Mouse (Mus musculus) C2C12 (cell line): ENCODE data around the gene Mustn1.

ENCODE experiments used
- CTCF ChIP-seq: IDR thresholded peaks from one replicate; pipeline ENCODE4 v1.5.1; 2011; ENCODE audit not compliant: control insufficient read depth, insufficient read depth, insufficient read length
- MYOG ChIP-seq: IDR thresholded peaks from one replicate; pipeline ENCODE4 v1.6.1; 2011; ENCODE audit not compliant: control insufficient read depth, insufficient read length; ENCODE audit errors: extremely low read depth

- TF ChIP-seq CTCF: no peak
- TF ChIP-seq MYOG: no peak
These were observed 43.2 kb downstream of the Mustn1 start for GRCm38 (mm10) chr14:30922053-30922670.
